Mouse (Mus musculus) stomach, embryonic 14.5 days (tissue): ENCODE results near the gene Ndufaf2. TPM values are rescaled to one million over a fixed set of nuclear protein-coding genes. Genes with fewer than 3 reads are reported as not detected.

Experiments used
- ATAC-seq: fragments of 200-750 bp; cut with Nextera tagmentation; 2 replicates; pipeline ENCODE4 v1.8.0; 2017; ENCODE audit warnings: low read depth, moderate TSS enrichment; ENCODE audit not compliant: insufficient number of reproducible peaks, insufficient read depth, low FRiP score
- H3K27ac ChIP-seq: fragments of 300-500 bp; sonication (generic); 2 replicates; pipeline ENCODE4 v1.5.1; 2014; ENCODE audit warnings: mild to moderate bottlenecking, low read length, moderate library complexity, mixed read lengths
- H3K27me3 ChIP-seq: fragments of 300-500 bp; sonication (generic); 2 replicates; pipeline ENCODE4 v1.6.1; 2014; ENCODE audit warnings: low read length, control low read depth, mixed read lengths; ENCODE audit not compliant: control insufficient read depth, insufficient read depth
- H3K36me3 ChIP-seq: fragments of 300-500 bp; sonication (generic); 2 replicates; pipeline ENCODE4 v1.6.1; 2014; ENCODE audit warnings: mild to moderate bottlenecking, control low read depth, low read length, moderate library complexity, mixed read lengths; ENCODE audit not compliant: control insufficient read depth, insufficient read depth
- H3K4me1 ChIP-seq: fragments of 300-500 bp; sonication (generic); 2 replicates; pipeline ENCODE4 v1.6.1; 2014; ENCODE audit warnings: low read length, control low read depth, mixed read lengths; ENCODE audit not compliant: control insufficient read depth, insufficient read depth
- H3K4me2 ChIP-seq: fragments of 300-500 bp; sonication (generic); replicated peaks from 2 replicates; pipeline ENCODE4 v1.6.1; 2014; ENCODE audit warnings: low read depth, low read length, control low read depth
- H3K4me3 ChIP-seq: fragments of 300-500 bp; sonication (generic); 2 replicates; pipeline ENCODE4 v1.5.1; 2014; ENCODE audit warnings: low read depth, low read length, control low read depth
- H3K9ac ChIP-seq: fragments of 300-500 bp; sonication (generic); replicated peaks from 2 replicates; pipeline ENCODE4 v1.6.1; 2014; ENCODE audit warnings: low read depth, mild to moderate bottlenecking, control low read depth, low read length, moderate library complexity, mixed read lengths
- H3K9me3 ChIP-seq: fragments of 300-500 bp; sonication (generic); 2 replicates; pipeline ENCODE4 v1.6.1; 2016; ENCODE audit warnings: low read depth, low read length, control low read depth; ENCODE audit not compliant: control insufficient read depth
- WGBS: fragments of 180-500 bp; shearing (Covaris S2); extraction: QIAGEN DNeasy Blood & Tissue Kit; methylation state at CpG from one replicate; pipeline ENCODE4 v1.1.7; 2014; 5-methylcytosine and 5-hydroxymethylcytosine counted together
- polyA plus RNA-seq: library from polyadenylated mRNA; unstranded; fragments of >200 nt; fragmentation: Nextera tagmentation; extraction: Ambion mirVana; gene quantifications from 2 replicates; pipeline ENCODE4 v1.2.1, GENCODE M21; 2014

Gene Ndufaf2
- polyA plus RNA-seq, 1 experiment from 2014 or later: 80.7 TPM

- H3K9me3 ChIP-seq: no peaks in the 10 kb centered on the region
- no peak overlapping the region for H3K4me3 ChIP-seq
- no peaks in the 10 kb centered on the region for H3K4me1 ChIP-seq
- H3K9ac ChIP-seq: no peak overlapping the region
- ATAC-seq: no peak
- H3K36me3 ChIP-seq: no peaks in the 10 kb centered on the region
- no peaks in the 10 kb centered on the region for H3K27me3 ChIP-seq
- H3K4me2 ChIP-seq: no peak overlapping the region; the same call in 1 of the 2 replicates
- WGBS: 63% methylated on average over 11 of the region's 11 CpGs
- no peak overlapping the region for H3K27ac ChIP-seq
Measured at GRCm38 (mm10) chr13:107970422-107971142, 187.8 kb downstream of the Ndufaf2 start.

DNA sequence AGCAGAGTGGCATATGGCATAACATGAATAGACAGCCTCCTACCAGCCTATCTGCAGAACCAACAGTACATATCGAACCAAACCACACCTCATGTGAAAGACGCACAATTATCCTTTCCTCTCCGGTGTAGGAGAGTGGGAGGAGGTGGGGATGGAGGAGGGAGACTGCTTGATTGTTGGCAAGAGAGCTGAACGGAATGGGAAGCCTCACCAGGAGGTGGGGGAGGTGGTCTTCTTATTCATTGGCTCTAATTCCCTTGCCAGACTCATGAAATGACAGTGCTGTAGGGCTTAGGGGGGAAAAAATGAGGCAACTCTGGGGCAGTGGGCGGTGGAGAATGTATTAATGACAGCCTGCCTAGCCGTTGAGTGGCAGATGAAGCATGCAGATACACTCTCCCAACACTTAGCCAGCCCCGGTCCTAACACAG is 188.4 kb downstream of the Ndufaf2 start:
- Histone ChIP-seq H3K27ac (no peak overlapping the region), H3K36me3 (no peaks in the 10 kb centered on the region), H3K4me2 (no peak overlapping the region; the same call in 1 of the 2 replicates), H3K9me3 (no peaks in the 10 kb centered on the region), H3K27me3 (no peaks in the 10 kb centered on the region), H3K4me3 (no peak overlapping the region), H3K4me1 (no peaks in the 10 kb centered on the region), H3K9ac (no peak overlapping the region)
- 30% methylated on average over 7 of the region's 7 CpGs for WGBS
- ATAC-seq: 0 out of 2 replicates have a peak, but pooled peaks have one; percentile 14

- no peak overlapping the region for H3K4me3 ChIP-seq
- H3K27ac ChIP-seq: no peak overlapping the region
- no peak overlapping the region for H3K4me2 ChIP-seq
- ATAC-seq: no peak
- no peaks in the 10 kb centered on the region for H3K9me3 ChIP-seq
- 46% methylated on average over 7 of the region's 7 CpGs for WGBS
- H3K9ac ChIP-seq: no peak overlapping the region
- peaks cover 12% of the 10 kb centered on the region; the same call in 1 of the 2 replicates for H3K4me1 ChIP-seq
- no peaks in the 10 kb centered on the region for H3K27me3 ChIP-seq
- H3K36me3 ChIP-seq: no peaks in the 10 kb centered on the region
Measured at GRCm38 (mm10) chr13:107964616-107965015, 193.8 kb downstream of the Ndufaf2 start.

DNA sequence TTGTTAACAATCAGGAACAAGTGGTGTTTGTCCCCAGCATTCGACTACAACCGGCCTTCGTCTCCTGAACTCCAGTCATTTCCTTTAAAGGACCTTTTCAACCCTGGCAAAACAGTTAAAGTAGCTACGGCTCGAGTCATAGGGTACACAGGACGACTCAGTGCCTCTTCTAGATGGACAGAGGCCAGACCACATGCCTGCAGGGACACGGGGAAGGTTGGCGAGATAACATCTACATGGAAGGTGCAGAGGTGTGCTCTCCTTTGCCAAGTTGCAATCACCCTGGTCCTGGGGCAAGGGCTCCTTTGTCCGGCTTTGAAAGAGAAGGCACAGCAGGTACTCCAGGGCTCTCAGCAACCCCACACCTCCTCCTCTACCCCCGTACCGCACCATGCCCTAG is 195.0 kb downstream of the Ndufaf2 start:
- Histone ChIP-seq H3K36me3 (no peaks in the 10 kb centered on the region), H3K4me2 (no peak overlapping the region), H3K27ac (no peak overlapping the region), H3K4me3 (no peak overlapping the region), H3K9me3 (no peaks in the 10 kb centered on the region), H3K4me1 (peaks cover 12% of the 10 kb centered on the region; the same call in 1 of the 2 replicates), H3K27me3 (no peaks in the 10 kb centered on the region), H3K9ac (no peak overlapping the region)
- ATAC-seq: no peak
- WGBS: 68% methylated on average over 11 of the region's 11 CpGs

GRCm38 (mm10) chr13:107962741-107963140 is 195.7 kb downstream of the Ndufaf2 start:
- no peak overlapping the region for H3K4me2 ChIP-seq
- ATAC-seq: no peak; the same call in 1 of the 2 replicates
- no peaks in the 10 kb centered on the region for H3K9me3 ChIP-seq
- no peak overlapping the region for H3K27ac ChIP-seq
- 67% methylated on average over 4 of the region's 4 CpGs for WGBS
- H3K9ac ChIP-seq: no peak overlapping the region
- H3K36me3 ChIP-seq: no peaks in the 10 kb centered on the region
- H3K4me1 ChIP-seq: peaks cover 12% of the 10 kb centered on the region; the same call in 1 of the 2 replicates
- H3K27me3 ChIP-seq: no peaks in the 10 kb centered on the region
- no peak overlapping the region for H3K4me3 ChIP-seq

- Histone ChIP-seq H3K4me3 (no peak overlapping the region), H3K4me2 (no peak overlapping the region), H3K27me3 (no peaks in the 10 kb centered on the region), H3K9ac (no peak overlapping the region), H3K4me1 (peaks cover 12% of the 10 kb centered on the region; the same call in 1 of the 2 replicates), H3K9me3 (no peaks in the 10 kb centered on the region), H3K27ac (peak overlapping the region; percentile 55; the same call in 1 of the 2 replicates), H3K36me3 (no peaks in the 10 kb centered on the region)
- ATAC-seq: peak; percentile 82
- WGBS: 49% methylated on average over 4 of the region's 4 CpGs
Measured at GRCm38 (mm10) chr13:107961972-107962371, 196.5 kb downstream of the Ndufaf2 start.

DNA sequence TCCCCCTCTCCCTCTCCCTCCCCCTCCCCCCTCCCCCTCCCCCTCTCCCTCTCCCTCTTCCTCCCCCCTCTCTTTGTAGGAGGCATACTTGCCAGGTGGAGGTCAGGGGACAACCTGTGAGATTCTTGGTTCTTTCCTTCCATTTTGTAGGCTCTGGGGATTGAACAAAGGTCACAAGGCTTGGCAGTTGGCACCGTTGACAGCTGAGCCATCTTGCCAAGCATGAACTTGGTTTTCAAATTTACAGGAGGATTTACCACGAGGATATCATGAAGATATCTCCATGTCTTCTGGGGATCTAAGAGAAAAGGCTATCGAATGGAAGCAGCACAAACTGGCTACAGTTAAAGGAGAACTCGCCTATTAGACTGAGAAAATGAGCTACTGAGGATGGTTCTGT is 196.9 kb downstream of the Ndufaf2 start:
- no peak overlapping the region for H3K4me2 ChIP-seq

DNA sequence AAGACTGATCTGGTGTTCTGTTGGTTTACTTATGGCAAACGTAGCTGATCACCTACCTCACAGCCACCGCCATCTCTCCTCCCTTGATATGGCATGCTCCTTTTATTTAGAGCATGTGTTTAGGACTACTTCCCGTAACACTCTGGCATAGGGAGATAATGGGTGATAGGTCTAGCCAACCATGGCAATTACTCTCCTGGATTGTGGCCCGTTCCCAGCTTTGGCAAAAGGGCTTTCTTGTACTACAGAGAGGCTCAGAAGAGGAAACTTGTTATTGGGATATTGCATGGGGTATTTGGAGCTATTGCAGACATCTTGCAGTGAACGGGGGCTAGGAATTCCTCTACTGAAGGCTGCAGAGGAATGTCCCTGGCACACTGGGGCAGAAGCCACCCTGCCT is 197.9 kb downstream of the Ndufaf2 start:
- Histone ChIP-seq H3K4me2 (no peak overlapping the region), H3K27me3 (no peaks in the 10 kb centered on the region), H3K4me3 (no peak overlapping the region), H3K9me3 (no peaks in the 10 kb centered on the region), H3K9ac (no peak overlapping the region), H3K36me3 (no peaks in the 10 kb centered on the region), H3K4me1 (peaks cover 18% of the 10 kb centered on the region; the same call in 1 of the 2 replicates), H3K27ac (no peak overlapping the region)
- 94% methylated on average over 5 of the region's 5 CpGs for WGBS
- no peak for ATAC-seq

More for the DNA sequence above, 196.9 kb downstream of the Ndufaf2 start:
- WGBS: 68% methylated on average over 4 of the region's 4 CpGs
- H3K9ac ChIP-seq: no peak overlapping the region
- H3K27ac ChIP-seq: peak overlapping the region; percentile 4; the same call in 1 of the 2 replicates
- peaks cover 12% of the 10 kb centered on the region; the same call in 1 of the 2 replicates for H3K4me1 ChIP-seq
- ATAC-seq: no peak
- no peaks in the 10 kb centered on the region for H3K27me3 ChIP-seq
- no peaks in the 10 kb centered on the region for H3K36me3 ChIP-seq
- H3K9me3 ChIP-seq: no peaks in the 10 kb centered on the region
- H3K4me3 ChIP-seq: no peak overlapping the region
